Mouse (Mus musculus): ENCODE measurements around the gene Ssbp3. TPM values are rescaled to one million over a fixed set of nuclear protein-coding genes. Genes with fewer than 3 reads are reported as not detected.

Gene Ssbp3
- total and polyA plus RNA-seq, 3 experiments: 30.5 to 242 (median 116) TPM

DNA sequence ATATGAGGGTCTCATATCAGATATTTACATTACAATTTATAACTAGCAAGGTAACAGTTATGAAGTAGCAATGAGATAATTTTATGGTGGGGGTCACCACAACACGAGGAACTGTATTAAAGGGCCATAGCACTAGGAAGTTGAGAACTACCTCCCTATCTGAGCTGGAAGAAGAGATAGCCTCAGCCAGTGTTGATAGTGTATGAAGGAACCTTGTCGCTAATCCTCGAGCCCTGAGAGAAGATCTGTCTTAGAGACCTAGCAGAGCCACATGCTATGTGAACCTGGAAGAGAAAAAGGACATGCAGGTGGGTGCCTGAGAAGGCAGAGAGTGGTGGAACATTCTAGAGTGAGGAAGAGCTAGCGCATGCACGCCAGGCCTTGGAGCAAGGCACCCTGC lies 85.0 kb downstream of the Ssbp3 start:
- H3K4me3 ChIP-seq (ENCODE audit: control insufficient read depth in 1 of 2, insufficient read depth in 1 of 2, low read depth in 2 of 2, low read length in 2 of 2): no peak overlapping the region
- peaks cover 22 to 29% of the 10 kb centered on the region in 2 experiments for H3K4me1 ChIP-seq (ENCODE audit: control insufficient read depth in 1 of 2, insufficient read depth in 2 of 2, low read length in 2 of 2)
- no peaks in the 10 kb centered on the region for H3K27me3 ChIP-seq (ENCODE audit: control insufficient read depth in 1 of 2, insufficient read depth in 2 of 2, low read length in 2 of 2)
- peaks cover 15% of the 10 kb centered on the region for H3K79me2 ChIP-seq (ENCODE audit: control insufficient read depth, insufficient read depth, low read length, poor library complexity)
- peak; percentile 44 for DNase-seq (ENCODE audit: low read depth, low spot score)
- H3K27ac ChIP-seq (ENCODE audit: control insufficient read depth, low read depth, low read length): peak overlapping the region; percentile 66
- no peak for TF ChIP-seq MAFK (IDR thresholded peaks at IDR 0.05; ENCODE audit: borderline replicate concordance, low read depth, low read length)
- TF ChIP-seq MXI1 (IDR thresholded peaks at IDR 0.05; ENCODE audit: low read depth, low read length): peak; percentile 60; the same call in 1 of the 2 replicates
- TF ChIP-seq MAX (IDR thresholded peaks at IDR 0.05; ENCODE audit: low read length): 0 out of 2 replicates have a peak, but pooled peaks have one; percentile 39
- TF ChIP-seq TCF12 (IDR thresholded peaks at IDR 0.05; ENCODE audit: low read depth, low read length): no peak
- no peak for TF ChIP-seq GABPA (IDR thresholded peaks at IDR 0.05; ENCODE audit: low read depth, low read length)
- no peak for TF ChIP-seq USF2 (IDR thresholded peaks at IDR 0.05; ENCODE audit: borderline replicate concordance in 1 of 2, insufficient read depth in 1 of 2, low read depth in 1 of 2, low read length in 2 of 2)
- TF ChIP-seq ZKSCAN1 (IDR thresholded peaks at IDR 0.05; ENCODE audit: low read depth, low read length): no peak
- peak; percentile 79 for TF ChIP-seq GATA1 (IDR thresholded peaks at IDR 0.05; ENCODE audit: low read depth, low read length)
- TF ChIP-seq ETS1 (IDR thresholded peaks at IDR 0.05; ENCODE audit: low read depth, low read length): 0 out of 2 replicates have a peak, but pooled peaks have one; percentile 25
- peak; percentile 26 to 46; a peak in 3 of 4 replicates for TF ChIP-seq EP300 (IDR thresholded peaks at IDR 0.05; ENCODE audit: low read depth in 1 of 2, low read length in 2 of 2)
- no peak; the same call in none of the 2 replicates for TF ChIP-seq ELF1 (IDR thresholded peaks at IDR 0.05; ENCODE audit: low read depth, low read length)
- TF ChIP-seq MAZ (IDR thresholded peaks at IDR 0.05; ENCODE audit: low read depth, low read length): 0 out of 2 replicates have a peak, but pooled peaks have one; percentile 39
- H3K36me3 ChIP-seq (ENCODE audit: control insufficient read depth in 1 of 2, insufficient read depth in 2 of 2, low read length in 2 of 2): peaks cover 0 to 29% of the 10 kb centered on the region in 2 experiments; a peak in 3 of 4 replicates
- H3K9ac ChIP-seq (ENCODE audit: control insufficient read depth, low read depth, low read length, poor library complexity, severe bottlenecking): peak overlapping the region; percentile 21; the same call in 1 of the 2 replicates
- no peaks in the 10 kb centered on the region for H3K9me3 ChIP-seq (replicated peaks; ENCODE audit: insufficient read depth, low read length)

- Histone ChIP-seq H3K4me3 (ENCODE audit: control insufficient read depth in 1 of 2, insufficient read depth in 1 of 2, low read depth in 2 of 2, low read length in 2 of 2) (no peak overlapping the region), H3K36me3 (ENCODE audit: control insufficient read depth in 1 of 2, insufficient read depth in 2 of 2, low read length in 2 of 2) (peaks cover 0 to 38% of the 10 kb centered on the region in 2 experiments; a peak in 3 of 4 replicates), H3K27me3 (ENCODE audit: control insufficient read depth in 1 of 2, insufficient read depth in 2 of 2, low read length in 2 of 2) (no peaks in the 10 kb centered on the region), H3K9me3 (replicated peaks; ENCODE audit: insufficient read depth, low read length) (no peaks in the 10 kb centered on the region), H3K9ac (ENCODE audit: control insufficient read depth, low read depth, low read length, poor library complexity, severe bottlenecking) (no peak overlapping the region), H3K27ac (ENCODE audit: control insufficient read depth, low read depth, low read length) (peak overlapping the region; percentile 1; the same call in 1 of the 2 replicates), H3K4me1 (ENCODE audit: control insufficient read depth in 1 of 2, insufficient read depth in 2 of 2, low read length in 2 of 2) (peaks cover 25 to 39% of the 10 kb centered on the region in 2 experiments), H3K79me2 (ENCODE audit: control insufficient read depth, insufficient read depth, low read length, poor library complexity) (peaks cover 17% of the 10 kb centered on the region)
- DNase-seq (ENCODE audit: low read depth, low spot score): peak; percentile 34
- TF ChIP-seq EP300 (IDR thresholded peaks at IDR 0.05; ENCODE audit: low read depth in 1 of 2, low read length in 2 of 2): no peak
- TF ChIP-seq MXI1 (IDR thresholded peaks at IDR 0.05; ENCODE audit: low read depth, low read length): peak; percentile 36; the same call in 1 of the 2 replicates
These were observed 86.0 kb downstream of the Ssbp3 start for GRCm38 (mm10) chr4:106996305-106997076.

Measured in MEL (cell line).